Mouse (Mus musculus) liver, adult 2 months (tissue): Measurements from ENCODE around the gene Hacd3.

ENCODE experiments used
- CTCF ChIP-seq: fragments of 200-500 bp; IDR thresholded peaks from 2 replicates; pipeline ENCODE4 v1.5.1; 2011; ENCODE audit warnings: low read depth, low read length, control low read depth
- POLR2A ChIP-seq: fragments of 200-500 bp; IDR thresholded peaks from 2 replicates; pipeline ENCODE4 v1.6.1; 2011; ENCODE audit warnings: low read length, control low read depth; ENCODE audit not compliant: insufficient read depth; ENCODE audit errors: extremely low read depth

GRCm38 (mm10) chr9:65023447-65023846, 2.0 kb upstream of the Hacd3 start:
- TF ChIP-seq CTCF: no peak
- no peak for TF ChIP-seq POLR2A
